Mouse (Mus musculus) sigmoid colon, adult 10 weeks (tissue): Measurements from ENCODE around the gene Zbtb3. TPM values are rescaled to one million over a fixed set of nuclear protein-coding genes. Genes with fewer than 3 reads are reported as not detected.

Source experiments
- polyA plus RNA-seq: library from polyadenylated mRNA; stranded (reverse); fragments of 350-450 nt; fragmentation: Illumina TruSeq; extraction: RNeasy Lipid Tissue Mini Kit (QIAGEN cat#74804); gene quantifications from one replicate; pipeline ENCODE4 v1.2.3, GENCODE M21; 2014; ENCODE audit warnings: low read depth, low replicate concordance

The Zbtb3 gene
- polyA plus RNA-seq, 1 experiment from 2014 or later, result not detected

Other genes starting within 250 kb of the Zbtb3 start
- gene Slc22a8, start 211.3 kb upstream of the Zbtb3 start, polyA plus RNA-seq, result not detected
- not detected for gene Slc22a6, start 184.5 kb upstream of the Zbtb3 start, polyA plus RNA-seq
- 0.79 TPM for gene Chrm1, start 138.8 kb upstream of the Zbtb3 start, polyA plus RNA-seq
- gene Slc3a2, start 79.2 kb upstream of the Zbtb3 start, polyA plus RNA-seq, result 38.6 TPM
- gene Wdr74, start 66.7 kb upstream of the Zbtb3 start, polyA plus RNA-seq, result 12.7 TPM
- gene 1700092M07Rik, start 61.8 kb upstream of the Zbtb3 start, polyA plus RNA-seq, result not detected
- 112 TPM for gene Stx5a, start 61.1 kb upstream of the Zbtb3 start, polyA plus RNA-seq
- 92.5 TPM for gene Nxf1, start 45.5 kb upstream of the Zbtb3 start, polyA plus RNA-seq
- 17.2 TPM for gene Tmem223, start 31.6 kb upstream of the Zbtb3 start, polyA plus RNA-seq
- gene Tmem179b, start 28.1 kb upstream of the Zbtb3 start, polyA plus RNA-seq, result 30.6 TPM
- gene Taf6l, start 16.1 kb upstream of the Zbtb3 start, polyA plus RNA-seq, result not detected
- 35.0 TPM for gene Polr2g, start 4.0 kb upstream of the Zbtb3 start, polyA plus RNA-seq
- 112 TPM for gene Ttc9c, start 16.8 kb downstream of the Zbtb3 start, polyA plus RNA-seq
- gene Hnrnpul2, start 17.5 kb downstream of the Zbtb3 start, polyA plus RNA-seq, result 195 TPM
- gene AC129217.1, start 27.2 kb downstream of the Zbtb3 start, polyA plus RNA-seq, result not detected
- gene Bscl2, start 34.9 kb downstream of the Zbtb3 start, polyA plus RNA-seq, result 8.5 TPM
- gene Gng3, start 36.6 kb downstream of the Zbtb3 start, polyA plus RNA-seq, result 0.69 TPM
- gene Lrrn4cl, start 48.2 kb downstream of the Zbtb3 start, polyA plus RNA-seq, result 3.7 TPM
- 17.3 TPM for gene Ubxn1, start 68.9 kb downstream of the Zbtb3 start, polyA plus RNA-seq
- gene Uqcc3, start 78.4 kb downstream of the Zbtb3 start, polyA plus RNA-seq, result 2.2 TPM
- gene Lbhd1, start 81.2 kb downstream of the Zbtb3 start, polyA plus RNA-seq, result 37.9 TPM
- gene Gm49403, start 81.4 kb downstream of the Zbtb3 start, polyA plus RNA-seq, result not detected
- 12.0 TPM for gene 1810009A15Rik, start 86.3 kb downstream of the Zbtb3 start, polyA plus RNA-seq
- not detected for gene Gm49416, start 86.4 kb downstream of the Zbtb3 start, polyA plus RNA-seq
- gene Ints5, start 90.5 kb downstream of the Zbtb3 start, polyA plus RNA-seq, result 0.44 TPM
- 76.6 TPM for gene Ganab, start 95.5 kb downstream of the Zbtb3 start, polyA plus RNA-seq
- 28.4 TPM for gene B3gat3, start 117.8 kb downstream of the Zbtb3 start, polyA plus RNA-seq
- gene Rom1, start 126.8 kb downstream of the Zbtb3 start, polyA plus RNA-seq, result not detected
- gene Eml3, start 127.0 kb downstream of the Zbtb3 start, polyA plus RNA-seq, result 5.4 TPM
- gene Mta2, start 139.3 kb downstream of the Zbtb3 start, polyA plus RNA-seq, result 73.4 TPM
- gene Tut1, start 151.3 kb downstream of the Zbtb3 start, polyA plus RNA-seq, result 2.4 TPM
- gene Eef1g, start 164.5 kb downstream of the Zbtb3 start, polyA plus RNA-seq, result 81.4 TPM
- gene Ahnak, start 186.7 kb downstream of the Zbtb3 start, polyA plus RNA-seq, result 158 TPM